Mouse (Mus musculus) hindbrain, embryonic 13.5 days (tissue): ENCODE measurements around the gene Hck. TPM values are rescaled to one million over a fixed set of nuclear protein-coding genes. Genes with fewer than 3 reads are reported as not detected.

Experiments used
- ATAC-seq: fragments of 200-750 bp; cut with Nextera tagmentation; 2 replicates; pipeline ENCODE4 v1.8.0; 2017; ENCODE audit warnings: moderate TSS enrichment; ENCODE audit not compliant: low FRiP score
- H3K27ac ChIP-seq: fragments of 300-500 bp; sonication (generic); 2 replicates; pipeline ENCODE4 v1.5.1; 2015; ENCODE audit warnings: inconsistent platforms, mild to moderate bottlenecking, moderate library complexity
- H3K27me3 ChIP-seq: fragments of 300-500 bp; sonication (generic); 2 replicates; pipeline ENCODE4 v1.6.1; 2015; ENCODE audit warnings: mild to moderate bottlenecking, inconsistent platforms
- H3K36me3 ChIP-seq: fragments of 300-500 bp; sonication (generic); 2 replicates; pipeline ENCODE4 v1.6.1; 2015; ENCODE audit warnings: mild to moderate bottlenecking, inconsistent platforms
- H3K4me1 ChIP-seq: fragments of 300-500 bp; sonication (generic); replicated peaks from 2 replicates; pipeline ENCODE4 v1.6.1; 2015; ENCODE audit warnings: inconsistent platforms
- H3K4me2 ChIP-seq: fragments of 300-500 bp; sonication (generic); 2 replicates; pipeline ENCODE4 v1.6.1; 2015; ENCODE audit warnings: inconsistent platforms, mild to moderate bottlenecking, moderate library complexity
- H3K4me3 ChIP-seq: fragments of 300-500 bp; sonication (generic); 2 replicates; pipeline ENCODE4 v1.5.1; 2015; ENCODE audit warnings: mild to moderate bottlenecking, inconsistent platforms
- H3K9ac ChIP-seq: fragments of 300-500 bp; sonication (generic); 2 replicates; pipeline ENCODE4 v1.6.1; 2015; ENCODE audit warnings: mild to moderate bottlenecking, inconsistent platforms
- H3K9me3 ChIP-seq: fragments of 300-500 bp; sonication (generic); 2 replicates; pipeline ENCODE4 v1.6.1; 2016; ENCODE audit warnings: inconsistent platforms
- WGBS: fragments of 180-500 bp; shearing (Covaris S2); methylation state at CpG from one replicate; pipeline ENCODE4 v1.1.7; 2015; 5-methylcytosine and 5-hydroxymethylcytosine counted together
- polyA plus RNA-seq: library from polyadenylated mRNA; unstranded; fragments of >200 nt; fragmentation: Nextera tagmentation; extraction: Ambion mirVana; gene quantifications from 2 replicates; pipeline ENCODE4 v1.2.1, GENCODE M21; 2015

Gene Hck
- polyA plus RNA-seq, 1 experiment from 2014 or later: 2.2 TPM

DNA sequence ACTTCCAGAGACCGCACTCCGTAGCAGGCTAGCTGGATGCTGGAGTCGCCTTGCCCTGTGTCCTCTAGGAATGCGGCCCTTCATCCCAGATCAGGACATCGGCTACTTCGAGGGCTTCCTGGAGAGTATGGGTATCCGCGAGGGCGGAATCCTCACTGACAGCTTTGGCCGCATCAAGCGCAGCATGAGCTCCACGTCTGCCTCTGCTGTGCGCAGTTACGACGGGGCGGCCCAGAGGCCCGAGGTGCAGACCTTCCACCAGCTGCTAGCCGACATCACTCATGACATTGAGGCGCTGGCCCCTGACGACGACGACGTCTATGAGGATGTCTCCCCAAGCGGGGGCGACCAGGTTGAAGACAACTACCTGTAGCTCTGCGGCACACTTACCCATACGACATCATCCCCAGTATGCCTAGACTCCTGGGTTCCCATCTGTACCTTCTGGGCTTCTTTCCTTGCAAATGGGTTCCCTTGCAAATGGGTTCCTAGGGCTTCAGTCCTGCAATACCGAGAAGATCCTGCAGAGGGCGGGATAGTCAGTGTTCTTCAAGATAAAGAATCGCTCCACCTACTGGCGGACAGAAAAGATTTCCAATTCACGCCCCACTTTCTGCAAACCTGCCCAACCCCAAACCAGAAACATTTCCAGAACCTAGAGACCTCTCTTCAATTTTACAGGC is 27.3 kb upstream of the Hck start:
- Histone ChIP-seq H3K36me3 (no peaks in the 10 kb centered on the region), H3K9ac (no peak overlapping the region), H3K4me3 (no peak overlapping the region), H3K4me1 (0 out of 2 replicates have a peak, but pooled peaks cover 2% of the 10 kb centered on the region), H3K9me3 (no peaks in the 10 kb centered on the region), H3K27me3 (peaks cover 21% of the 10 kb centered on the region; the same call in 1 of the 2 replicates), H3K4me2 (no peak overlapping the region), H3K27ac (no peak overlapping the region)
- ATAC-seq: no peak
- 30% methylated on average over 32 of the region's 32 CpGs for WGBS

- H3K9me3 ChIP-seq: no peaks in the 10 kb centered on the region
- H3K4me1 ChIP-seq: no peaks in the 10 kb centered on the region
- no peak overlapping the region for H3K9ac ChIP-seq
- no peaks in the 10 kb centered on the region for H3K36me3 ChIP-seq
- no peak overlapping the region for H3K4me3 ChIP-seq
- peaks cover 14% of the 10 kb centered on the region; the same call in 1 of the 2 replicates for H3K27me3 ChIP-seq
- WGBS: 87% methylated on average over 6 of the region's 6 CpGs
- H3K4me2 ChIP-seq: no peak overlapping the region
- H3K27ac ChIP-seq: no peak overlapping the region
- ATAC-seq: no peak
Measured at GRCm38 (mm10) chr2:153081866-153082265, 26.4 kb upstream of the Hck start.

- 94% methylated on average over 8 of the region's 8 CpGs for WGBS
- H3K27me3 ChIP-seq: peaks cover 12% of the 10 kb centered on the region; the same call in 1 of the 2 replicates
- H3K4me2 ChIP-seq: no peak overlapping the region
- no peak for ATAC-seq
- H3K9me3 ChIP-seq: no peaks in the 10 kb centered on the region
- no peaks in the 10 kb centered on the region for H3K4me1 ChIP-seq
- H3K4me3 ChIP-seq: no peak overlapping the region
- no peak overlapping the region for H3K27ac ChIP-seq
- H3K36me3 ChIP-seq: no peaks in the 10 kb centered on the region
- no peak overlapping the region for H3K9ac ChIP-seq
Measured at GRCm38 (mm10) chr2:153083275-153083674, 25.0 kb upstream of the Hck start.

GRCm38 (mm10) chr2:153083824-153084223 is 24.4 kb upstream of the Hck start:
- ATAC-seq: no peak
- H3K36me3 ChIP-seq: no peaks in the 10 kb centered on the region
- H3K9ac ChIP-seq: no peak overlapping the region
- peaks cover 12% of the 10 kb centered on the region; the same call in 1 of the 2 replicates for H3K27me3 ChIP-seq
- no peak overlapping the region for H3K27ac ChIP-seq
- no peaks in the 10 kb centered on the region for H3K9me3 ChIP-seq
- no peak overlapping the region for H3K4me3 ChIP-seq
- no peaks in the 10 kb centered on the region for H3K4me1 ChIP-seq
- 92% methylated on average over 4 of the region's 4 CpGs for WGBS
- H3K4me2 ChIP-seq: no peak overlapping the region

GRCm38 (mm10) chr2:153084261-153084976 is 23.8 kb upstream of the Hck start:
- no peak overlapping the region for H3K4me2 ChIP-seq
- no peak for ATAC-seq

DNA sequence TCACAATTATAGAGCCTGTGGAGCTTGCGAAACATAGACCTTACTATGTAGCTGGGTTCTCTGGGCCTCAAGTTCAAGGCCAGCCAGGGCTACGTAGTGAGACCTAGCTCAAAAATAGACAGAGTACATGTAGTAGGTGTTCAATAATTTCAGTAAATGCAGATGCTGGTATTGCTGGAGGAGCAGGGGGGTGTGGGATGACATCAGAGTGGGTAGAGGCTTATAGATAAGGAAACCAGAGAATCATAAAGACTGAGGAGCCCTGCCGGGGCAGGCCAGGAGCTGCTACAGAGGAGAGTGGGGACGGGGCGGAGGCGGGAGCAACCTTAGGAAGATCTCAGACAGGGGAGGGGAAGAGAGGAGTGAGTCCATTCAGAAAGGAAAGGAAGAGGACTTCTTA is 22.7 kb upstream of the Hck start:
- WGBS: 86% methylated on average over 6 of the region's 6 CpGs
- H3K4me3 ChIP-seq: no peak overlapping the region
- H3K36me3 ChIP-seq: no peaks in the 10 kb centered on the region
- no peak overlapping the region for H3K4me2 ChIP-seq
- H3K4me1 ChIP-seq: no peaks in the 10 kb centered on the region
- H3K9me3 ChIP-seq: no peaks in the 10 kb centered on the region
- no peak overlapping the region for H3K27ac ChIP-seq
- H3K9ac ChIP-seq: no peak overlapping the region
- H3K27me3 ChIP-seq: peaks cover 8% of the 10 kb centered on the region; the same call in 1 of the 2 replicates
- ATAC-seq: no peak

More at GRCm38 (mm10) chr2:153084261-153084976, 23.8 kb upstream of the Hck start:
- Histone ChIP-seq H3K36me3 (no peaks in the 10 kb centered on the region), H3K27me3 (peaks cover 8% of the 10 kb centered on the region; the same call in 1 of the 2 replicates), H3K4me1 (no peaks in the 10 kb centered on the region), H3K4me3 (no peak overlapping the region), H3K27ac (no peak overlapping the region), H3K9ac (no peak overlapping the region), H3K9me3 (no peaks in the 10 kb centered on the region)
- 64% methylated on average over 7 of the region's 7 CpGs for WGBS

DNA sequence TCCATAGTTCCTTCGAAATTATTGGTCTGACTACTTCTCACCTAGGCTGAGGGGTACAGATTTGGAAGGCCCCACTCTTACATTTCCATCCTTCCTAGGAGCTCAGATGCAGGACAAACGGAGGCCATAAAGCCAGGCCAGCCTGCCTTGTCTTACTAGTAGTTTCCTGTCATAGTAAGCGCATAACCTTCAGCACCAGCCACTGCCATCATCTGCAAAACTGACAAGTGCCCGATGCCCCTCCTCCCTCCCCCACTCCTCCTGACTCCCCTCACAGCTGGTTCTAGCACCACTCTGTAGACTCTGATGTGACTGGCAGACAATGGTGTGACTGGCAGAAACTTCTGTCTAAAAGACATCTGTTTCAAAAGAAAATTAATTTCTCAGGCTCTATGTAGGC is 22.1 kb upstream of the Hck start:
- no peak overlapping the region for H3K4me3 ChIP-seq
- H3K9me3 ChIP-seq: no peaks in the 10 kb centered on the region
- no peak overlapping the region for H3K4me2 ChIP-seq
- H3K9ac ChIP-seq: no peak overlapping the region
- no peaks in the 10 kb centered on the region for H3K36me3 ChIP-seq
- H3K4me1 ChIP-seq: no peaks in the 10 kb centered on the region
- 89% methylated on average over 4 of the region's 4 CpGs for WGBS
- no peak for ATAC-seq
- 0 out of 2 replicates have a peak, but pooled peaks cover 5% of the 10 kb centered on the region for H3K27me3 ChIP-seq
- no peak overlapping the region for H3K27ac ChIP-seq

- ATAC-seq: no peak
- no peak overlapping the region for H3K4me3 ChIP-seq
- H3K9me3 ChIP-seq: no peaks in the 10 kb centered on the region
- no peaks in the 10 kb centered on the region for H3K27me3 ChIP-seq
- WGBS: 91% methylated on average over 10 of the region's 10 CpGs
- H3K9ac ChIP-seq: no peak overlapping the region
- no peak overlapping the region for H3K27ac ChIP-seq
- no peaks in the 10 kb centered on the region for H3K36me3 ChIP-seq
- no peaks in the 10 kb centered on the region for H3K4me1 ChIP-seq
- no peak overlapping the region for H3K4me2 ChIP-seq
Measured at GRCm38 (mm10) chr2:153087091-153087490, 21.2 kb upstream of the Hck start.

- Histone ChIP-seq H3K9me3 (no peaks in the 10 kb centered on the region), H3K4me2 (no peak overlapping the region), H3K27ac (no peak overlapping the region), H3K36me3 (no peaks in the 10 kb centered on the region), H3K4me3 (no peak overlapping the region), H3K27me3 (no peaks in the 10 kb centered on the region), H3K9ac (no peak overlapping the region), H3K4me1 (no peaks in the 10 kb centered on the region)
- ATAC-seq: no peak
- WGBS: 66% methylated on average over 2 of the region's 2 CpGs
Measured at GRCm38 (mm10) chr2:153089316-153089715, 19.0 kb upstream of the Hck start.

DNA sequence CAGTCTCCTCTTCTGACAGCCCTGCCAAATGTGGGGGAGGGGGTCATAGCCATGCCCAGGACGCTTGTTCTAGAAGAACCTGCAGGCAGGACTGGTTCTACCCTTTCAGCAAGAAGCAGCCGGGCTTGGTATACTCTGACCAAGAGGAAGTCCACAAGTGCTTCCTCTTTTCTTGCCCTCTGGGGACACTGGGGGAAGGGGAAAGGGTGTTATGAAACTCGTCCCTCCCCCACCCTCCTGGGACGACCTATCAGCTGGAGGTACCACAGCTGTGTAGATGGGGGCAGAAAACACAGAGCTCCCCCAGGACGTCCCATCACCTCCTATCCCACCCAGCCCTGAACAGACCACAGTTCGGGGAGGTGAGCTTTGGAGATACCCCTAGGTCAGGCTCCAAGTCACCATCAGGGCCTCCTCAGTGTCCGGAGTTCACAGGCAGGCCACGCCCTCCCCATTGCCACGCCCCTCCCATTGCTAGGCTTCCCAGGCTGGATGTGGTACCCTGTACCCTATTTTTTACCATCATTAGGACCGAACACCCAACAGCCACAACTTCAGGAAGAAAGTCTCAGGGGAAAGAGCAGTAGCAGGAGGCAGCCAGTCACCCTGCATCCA is 17.6 kb upstream of the Hck start:
- WGBS: 44% methylated on average over 10 of the region's 10 CpGs
- H3K36me3 ChIP-seq: no peaks in the 10 kb centered on the region
- H3K4me1 ChIP-seq: no peaks in the 10 kb centered on the region
- H3K9me3 ChIP-seq: no peaks in the 10 kb centered on the region
- no peak overlapping the region for H3K4me3 ChIP-seq
- H3K27me3 ChIP-seq: no peaks in the 10 kb centered on the region
- no peak overlapping the region for H3K4me2 ChIP-seq
- no peak overlapping the region for H3K9ac ChIP-seq
- ATAC-seq: no peak
- no peak overlapping the region for H3K27ac ChIP-seq

DNA sequence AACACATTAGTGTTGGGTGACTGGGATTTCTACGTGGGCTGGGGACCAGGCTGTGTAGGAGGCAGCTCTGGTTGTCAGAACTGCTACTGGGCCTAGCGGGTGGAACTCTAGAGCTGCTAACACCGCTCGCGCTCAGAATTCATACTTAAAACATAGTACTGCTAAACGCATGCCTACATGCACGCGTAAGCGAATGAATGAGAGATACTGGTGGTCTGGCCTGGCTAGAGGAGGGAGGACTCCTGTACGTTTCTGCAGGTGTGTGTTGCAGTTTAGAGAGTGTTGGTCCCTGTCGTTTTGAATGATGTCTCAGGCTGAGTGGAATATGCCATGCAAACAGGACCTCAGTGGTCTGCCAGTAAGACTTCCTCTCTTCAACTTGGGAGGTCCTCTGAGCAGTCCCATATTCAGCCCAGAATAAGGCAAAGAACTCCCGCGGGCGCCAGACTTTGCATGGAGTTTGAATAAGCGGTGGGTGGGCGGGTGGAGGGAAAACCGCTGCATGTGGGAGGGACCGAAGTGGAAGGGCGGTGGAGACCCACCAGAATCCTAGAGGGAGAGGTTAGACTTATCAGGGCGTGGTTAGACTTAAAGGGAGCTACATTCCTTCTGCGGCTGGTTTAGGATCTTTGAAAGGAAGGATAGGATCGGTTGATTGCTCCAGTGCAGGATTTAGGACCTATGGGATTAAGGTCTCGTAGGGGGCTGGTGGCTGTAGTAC is 1.1 kb upstream of the Hck start:
- Histone ChIP-seq H3K4me3 (no peak overlapping the region), H3K27ac (no peak overlapping the region), H3K4me2 (peak overlapping the region; percentile 27), H3K36me3 (no peaks in the 10 kb centered on the region), H3K9ac (no peak overlapping the region), H3K9me3 (no peaks in the 10 kb centered on the region), H3K4me1 (peaks cover 13% of the 10 kb centered on the region), H3K27me3 (peaks cover 61% of the 10 kb centered on the region)
- WGBS: 36% methylated on average over 23 of the region's 23 CpGs
- ATAC-seq: no peak

DNA sequence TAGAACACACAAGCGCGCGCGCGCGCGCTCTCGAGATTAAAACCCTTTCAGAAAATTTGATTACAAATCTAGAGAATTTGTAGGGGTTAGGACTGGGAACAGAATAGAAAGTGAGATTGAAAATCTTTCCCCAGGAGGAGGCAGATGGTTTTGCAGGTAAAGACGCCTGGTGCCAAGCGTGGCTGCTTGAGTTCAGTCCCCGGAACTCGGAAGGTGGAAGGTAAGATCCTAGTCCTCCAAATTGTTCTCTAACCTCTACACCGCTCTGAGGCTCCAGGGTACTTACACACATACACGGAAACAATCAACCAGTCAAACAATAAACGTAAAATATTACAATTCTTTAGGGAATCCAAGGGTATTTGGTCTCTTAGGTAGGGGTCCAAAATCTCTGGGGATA is 466 bp upstream of the Hck start:
- 3% methylated on average over 15 of the region's 15 CpGs for WGBS
- Histone ChIP-seq H3K4me2 (peak overlapping the region; percentile 79), H3K27ac (no peak overlapping the region), H3K9me3 (no peaks in the 10 kb centered on the region), H3K36me3 (no peaks in the 10 kb centered on the region), H3K4me1 (peaks cover 13% of the 10 kb centered on the region), H3K4me3 (no peak overlapping the region; the same call in 1 of the 2 replicates), H3K9ac (no peak overlapping the region), H3K27me3 (peaks cover 61% of the 10 kb centered on the region)
- no peak for ATAC-seq
